Mouse (Mus musculus): Measurements from ENCODE around the gene Lrrfip2. TPM values are rescaled to one million over a fixed set of nuclear protein-coding genes. Genes with fewer than 3 reads are reported as not detected.

Lrrfip2 gene
- polyA plus RNA-seq, 1 experiment from 2014 or later, result 42.5 TPM

DNA sequence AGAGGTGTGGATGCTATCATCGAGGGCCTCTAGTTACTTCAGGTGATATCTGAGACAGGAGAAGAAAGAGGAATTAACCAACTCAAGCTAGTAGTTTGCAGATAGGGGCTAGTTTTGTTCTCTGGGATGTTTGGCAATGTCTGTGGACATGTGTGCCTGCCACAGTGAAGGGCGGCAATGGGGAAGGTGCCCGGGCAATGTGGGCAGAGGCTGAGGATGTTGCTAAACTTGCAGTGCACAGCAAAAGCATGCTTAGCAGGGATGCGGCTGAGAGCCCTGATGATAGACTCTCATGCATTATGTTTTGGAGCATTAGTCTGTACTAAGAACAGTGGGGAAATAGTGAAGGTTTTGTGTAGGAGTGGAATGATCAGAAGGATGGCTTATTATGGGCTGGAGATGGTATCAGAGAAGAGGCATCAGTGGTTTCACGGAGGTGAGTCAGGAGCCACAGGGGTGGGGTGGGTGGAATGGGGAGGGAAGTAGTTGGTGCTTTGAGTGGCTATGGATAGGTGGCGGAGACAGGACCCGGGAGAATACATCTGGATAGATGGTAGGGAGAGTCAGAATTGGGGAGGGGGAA is 28.9 kb downstream of the Lrrfip2 start:
- Histone ChIP-seq H3K27me3 (ENCODE audit: control insufficient read depth, insufficient read depth, low read length) (no peaks in the 10 kb centered on the region), H3K9ac (replicated peaks; ENCODE audit: low read depth, low read length) (no peak overlapping the region), H3K9me3 (ENCODE audit: control insufficient read depth, low read length) (no peaks in the 10 kb centered on the region), H3K4me1 (ENCODE audit: control insufficient read depth, insufficient read depth, low read length) (no peaks in the 10 kb centered on the region; the same call in 1 of the 2 replicates), H3K27ac (ENCODE audit: low read depth, low read length) (no peak overlapping the region), H3K36me3 (ENCODE audit: control insufficient read depth, insufficient read depth, low read length) (no peaks in the 10 kb centered on the region), H3K4me3 (ENCODE audit: low read depth, low read length) (no peak overlapping the region), H3K4me2 (ENCODE audit: low read depth, low read length) (no peak overlapping the region)
- ATAC-seq (ENCODE audit: low read depth), result no peak
- WGBS, result 96% methylated on average over 7 of the region's 7 CpGs

DNA sequence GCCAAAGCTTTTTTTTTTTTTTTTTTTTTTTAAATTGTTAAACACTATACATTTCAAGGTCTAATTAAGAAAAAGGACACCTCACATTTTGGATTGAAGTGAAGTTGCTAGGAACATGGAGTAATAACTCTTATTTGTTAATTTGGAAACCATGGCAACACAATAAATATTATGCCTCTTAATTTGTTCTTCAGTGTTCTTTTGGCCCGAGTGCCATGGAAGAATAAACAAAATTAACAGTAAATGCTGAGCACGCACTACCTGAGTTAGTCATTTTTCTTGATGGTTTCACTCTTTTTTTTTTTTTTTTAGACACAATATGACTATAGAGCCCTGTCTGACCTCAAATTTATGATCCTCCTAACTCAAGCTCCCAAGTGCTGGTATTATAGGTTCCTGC is 30.6 kb downstream of the Lrrfip2 start:
- Histone ChIP-seq H3K36me3 (ENCODE audit: control insufficient read depth, insufficient read depth, low read length) (no peaks in the 10 kb centered on the region), H3K27ac (ENCODE audit: low read depth, low read length) (no peak overlapping the region), H3K9me3 (ENCODE audit: control insufficient read depth, low read length) (no peaks in the 10 kb centered on the region), H3K4me3 (ENCODE audit: low read depth, low read length) (no peak overlapping the region), H3K4me1 (ENCODE audit: control insufficient read depth, insufficient read depth, low read length) (no peaks in the 10 kb centered on the region; the same call in 1 of the 2 replicates), H3K9ac (replicated peaks; ENCODE audit: low read depth, low read length) (no peak overlapping the region), H3K4me2 (ENCODE audit: low read depth, low read length) (no peak overlapping the region), H3K27me3 (ENCODE audit: control insufficient read depth, insufficient read depth, low read length) (no peaks in the 10 kb centered on the region)
- 79% methylated on average over 2 of the region's 2 CpGs for WGBS
- no peak for ATAC-seq (ENCODE audit: low read depth)

DNA sequence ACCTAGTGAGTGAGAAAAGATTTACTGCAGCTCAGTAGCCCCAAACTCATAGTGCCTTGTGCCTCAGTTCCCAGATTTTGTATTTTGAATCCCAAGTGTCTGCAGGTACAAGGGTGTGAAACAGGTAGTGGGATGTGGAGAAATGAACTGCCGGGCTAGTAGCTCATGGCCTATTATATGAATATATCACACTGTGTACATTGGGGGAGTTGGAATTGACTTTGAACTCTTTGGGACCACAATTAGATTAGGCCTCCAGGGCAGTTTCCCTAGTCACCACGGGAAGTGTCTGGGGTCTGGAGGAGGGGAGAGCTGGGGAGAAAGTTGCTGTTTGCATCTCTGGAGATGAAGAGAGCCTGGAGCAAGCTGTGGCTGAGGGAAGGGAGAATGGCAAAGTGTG is 31.0 kb downstream of the Lrrfip2 start:
- 67% methylated on average over 2 of the region's 2 CpGs for WGBS
- no peak for ATAC-seq (ENCODE audit: low read depth)
- H3K9ac ChIP-seq (replicated peaks; ENCODE audit: low read depth, low read length), result no peak overlapping the region

DNA sequence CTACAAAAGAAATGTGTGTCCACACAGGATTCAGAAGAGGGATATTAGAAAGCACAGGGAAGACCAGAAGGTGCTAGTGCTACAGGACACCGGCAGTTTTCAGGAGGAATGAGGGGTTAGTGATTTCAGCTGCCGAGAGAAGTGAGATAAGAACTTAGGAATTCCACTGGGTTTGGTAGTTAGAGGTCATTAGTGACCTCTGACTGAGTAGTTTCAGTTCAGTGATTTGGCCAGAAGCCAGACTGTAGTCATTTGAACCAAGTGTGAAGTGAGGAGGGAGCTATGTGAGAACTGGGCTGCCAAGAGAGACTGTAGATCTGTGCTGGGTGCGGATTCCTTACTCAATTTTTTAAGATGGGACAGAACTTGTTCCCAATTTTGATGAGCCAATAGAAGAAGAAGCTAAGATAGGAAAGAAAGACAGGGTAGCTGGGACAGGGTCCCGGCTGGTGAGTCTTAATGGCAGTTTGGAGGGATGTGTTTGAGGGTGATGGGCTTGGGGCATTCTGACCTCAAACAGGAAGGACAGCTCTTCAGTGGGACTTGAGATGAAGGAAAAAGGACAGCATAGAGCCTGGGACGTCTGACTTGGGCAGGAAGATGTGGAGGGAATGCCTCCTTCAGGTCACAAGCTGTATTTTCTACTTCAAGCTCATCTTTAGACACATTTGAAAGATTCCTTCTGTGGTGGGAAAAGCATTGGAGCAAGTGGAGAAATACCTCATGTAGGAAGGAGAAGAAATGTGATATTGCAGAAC is 32.0 kb downstream of the Lrrfip2 start:
- no peaks in the 10 kb centered on the region; the same call in 1 of the 2 replicates for H3K4me1 ChIP-seq (ENCODE audit: control insufficient read depth, insufficient read depth, low read length)
- H3K4me3 ChIP-seq (ENCODE audit: low read depth, low read length), result no peak overlapping the region
- 75% methylated on average over 5 of the region's 5 CpGs for WGBS
- H3K27me3 ChIP-seq (ENCODE audit: control insufficient read depth, insufficient read depth, low read length), result no peaks in the 10 kb centered on the region
- no peak overlapping the region for H3K9ac ChIP-seq (replicated peaks; ENCODE audit: low read depth, low read length)
- H3K36me3 ChIP-seq (ENCODE audit: control insufficient read depth, insufficient read depth, low read length), result no peaks in the 10 kb centered on the region
- no peak for ATAC-seq (ENCODE audit: low read depth)
- no peak overlapping the region for H3K4me2 ChIP-seq (ENCODE audit: low read depth, low read length)
- H3K27ac ChIP-seq (ENCODE audit: low read depth, low read length), result no peak overlapping the region
- H3K9me3 ChIP-seq (ENCODE audit: control insufficient read depth, low read length), result no peaks in the 10 kb centered on the region

More for the DNA sequence above, 31.0 kb downstream of the Lrrfip2 start:
- no peaks in the 10 kb centered on the region; the same call in 1 of the 2 replicates for H3K4me1 ChIP-seq (ENCODE audit: control insufficient read depth, insufficient read depth, low read length)
- H3K4me3 ChIP-seq (ENCODE audit: low read depth, low read length), result no peak overlapping the region
- no peak overlapping the region for H3K27ac ChIP-seq (ENCODE audit: low read depth, low read length)
- H3K9me3 ChIP-seq (ENCODE audit: control insufficient read depth, low read length), result no peaks in the 10 kb centered on the region
- no peaks in the 10 kb centered on the region for H3K36me3 ChIP-seq (ENCODE audit: control insufficient read depth, insufficient read depth, low read length)
- no peaks in the 10 kb centered on the region for H3K27me3 ChIP-seq (ENCODE audit: control insufficient read depth, insufficient read depth, low read length)
- no peak overlapping the region for H3K4me2 ChIP-seq (ENCODE audit: low read depth, low read length)

DNA sequence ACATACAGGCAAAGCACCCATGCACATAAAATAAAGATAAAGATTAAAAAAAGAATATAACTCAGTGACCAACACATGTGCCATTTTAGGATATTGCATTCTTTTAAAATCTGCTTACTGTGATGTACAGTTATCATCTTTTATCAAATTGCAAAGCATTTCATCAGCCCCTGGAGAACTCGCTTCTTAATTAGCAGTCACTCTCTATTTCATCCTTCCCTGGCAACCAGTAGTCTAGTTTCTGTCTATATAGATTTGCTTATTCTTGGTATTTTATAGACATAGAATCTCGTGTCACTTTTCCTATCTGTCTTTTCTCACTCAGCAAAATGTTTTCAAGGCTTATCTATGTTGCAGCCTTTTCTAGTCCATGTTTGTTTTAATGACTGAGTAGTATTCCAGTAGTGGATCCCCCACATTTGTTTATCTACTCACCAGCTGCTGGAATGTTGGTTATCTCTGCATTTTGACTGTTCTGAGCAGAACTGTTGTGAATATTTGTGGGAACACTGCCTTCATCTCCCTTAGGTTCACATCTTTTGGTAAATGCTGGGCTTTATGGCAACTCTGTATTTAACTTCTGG is 35.0 kb downstream of the Lrrfip2 start:
- H3K27ac ChIP-seq (ENCODE audit: low read depth, low read length), result no peak overlapping the region
- no peaks in the 10 kb centered on the region; the same call in 1 of the 2 replicates for H3K4me1 ChIP-seq (ENCODE audit: control insufficient read depth, insufficient read depth, low read length)
- H3K4me2 ChIP-seq (ENCODE audit: low read depth, low read length), result no peak overlapping the region
- ATAC-seq (ENCODE audit: low read depth), result no peak
- no peaks in the 10 kb centered on the region for H3K9me3 ChIP-seq (ENCODE audit: control insufficient read depth, low read length)
- 91% methylated on average over 2 of the region's 2 CpGs for WGBS
- H3K9ac ChIP-seq (replicated peaks; ENCODE audit: low read depth, low read length), result no peak overlapping the region
- no peak overlapping the region for H3K4me3 ChIP-seq (ENCODE audit: low read depth, low read length)
- no peaks in the 10 kb centered on the region for H3K27me3 ChIP-seq (ENCODE audit: control insufficient read depth, insufficient read depth, low read length)
- H3K36me3 ChIP-seq (ENCODE audit: control insufficient read depth, insufficient read depth, low read length), result no peaks in the 10 kb centered on the region

DNA sequence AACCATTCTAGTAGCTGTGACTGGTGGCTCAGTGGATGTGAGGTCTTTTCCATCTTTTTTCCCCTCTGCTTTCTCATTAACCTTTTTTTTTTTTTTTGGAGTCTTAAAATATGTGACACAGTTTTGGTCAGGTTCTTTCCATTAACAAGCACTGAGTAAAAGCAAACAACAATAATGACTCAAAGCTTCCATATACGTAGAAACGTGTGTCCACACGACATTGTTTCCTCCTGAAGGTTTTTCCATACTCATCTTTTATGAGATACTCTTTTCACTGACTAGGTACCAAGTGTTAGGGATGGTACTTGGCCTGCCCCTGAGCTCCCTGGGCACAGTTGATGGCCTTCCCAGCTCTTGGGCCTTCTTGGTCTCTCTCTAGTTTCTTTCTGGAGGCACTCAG is 35.6 kb downstream of the Lrrfip2 start:
- WGBS, result over 99% methylated on average over 3 of the region's 3 CpGs
- no peak overlapping the region for H3K4me3 ChIP-seq (ENCODE audit: low read depth, low read length)
- no peak overlapping the region for H3K27ac ChIP-seq (ENCODE audit: low read depth, low read length)
- H3K9ac ChIP-seq (replicated peaks; ENCODE audit: low read depth, low read length), result no peak overlapping the region
- no peaks in the 10 kb centered on the region for H3K9me3 ChIP-seq (ENCODE audit: control insufficient read depth, low read length)
- no peaks in the 10 kb centered on the region for H3K27me3 ChIP-seq (ENCODE audit: control insufficient read depth, insufficient read depth, low read length)
- H3K4me1 ChIP-seq (ENCODE audit: control insufficient read depth, insufficient read depth, low read length), result no peaks in the 10 kb centered on the region; the same call in 1 of the 2 replicates
- no peaks in the 10 kb centered on the region for H3K36me3 ChIP-seq (ENCODE audit: control insufficient read depth, insufficient read depth, low read length)
- H3K4me2 ChIP-seq (ENCODE audit: low read depth, low read length), result no peak overlapping the region
- ATAC-seq (ENCODE audit: low read depth), result no peak

DNA sequence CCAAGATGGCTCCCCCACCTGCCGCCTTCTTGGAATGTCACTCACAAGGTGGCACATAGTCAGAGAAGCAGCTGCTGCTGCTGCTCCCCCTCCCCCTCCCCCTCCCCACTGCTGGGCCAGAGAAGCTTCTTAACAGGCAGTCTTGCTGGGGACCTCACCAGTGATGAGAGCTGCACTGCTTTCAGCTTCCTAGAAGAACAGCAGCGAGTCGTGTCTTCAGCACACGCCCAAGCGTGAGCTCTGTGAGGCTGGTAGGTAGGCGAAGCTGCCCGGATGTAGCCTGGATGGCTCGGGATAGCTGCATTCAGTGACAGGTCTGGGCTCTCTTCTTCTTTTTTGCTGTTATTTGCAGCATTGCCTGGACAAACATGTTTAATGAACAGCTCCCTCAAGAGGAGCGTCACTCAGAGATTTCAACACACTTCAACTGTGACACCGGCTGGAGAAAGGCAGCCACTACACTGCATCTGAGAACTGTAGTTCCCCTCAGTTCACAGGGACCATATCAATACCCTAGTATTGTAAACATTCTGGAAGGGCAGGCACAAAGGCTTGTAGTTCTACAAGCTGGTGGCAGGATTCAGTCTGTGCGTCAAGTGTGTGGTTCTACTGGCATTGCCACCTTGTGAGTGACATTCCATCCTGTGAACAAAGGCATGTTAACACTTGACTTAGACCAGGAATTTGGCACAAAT is 38.5 kb downstream of the Lrrfip2 start:
- no peak for ATAC-seq (ENCODE audit: low read depth)
- no peaks in the 10 kb centered on the region for H3K36me3 ChIP-seq (ENCODE audit: control insufficient read depth, insufficient read depth, low read length)
- no peak overlapping the region for H3K4me3 ChIP-seq (ENCODE audit: low read depth, low read length)
- WGBS, result 90% methylated on average over 11 of the region's 11 CpGs
- H3K9me3 ChIP-seq (ENCODE audit: control insufficient read depth, low read length), result no peaks in the 10 kb centered on the region
- no peak overlapping the region for H3K9ac ChIP-seq (replicated peaks; ENCODE audit: low read depth, low read length)
- H3K27me3 ChIP-seq (ENCODE audit: control insufficient read depth, insufficient read depth, low read length), result no peaks in the 10 kb centered on the region
- no peaks in the 10 kb centered on the region for H3K4me1 ChIP-seq (ENCODE audit: control insufficient read depth, insufficient read depth, low read length)
- H3K4me2 ChIP-seq (ENCODE audit: low read depth, low read length), result no peak overlapping the region
- no peak overlapping the region for H3K27ac ChIP-seq (ENCODE audit: low read depth, low read length)

DNA sequence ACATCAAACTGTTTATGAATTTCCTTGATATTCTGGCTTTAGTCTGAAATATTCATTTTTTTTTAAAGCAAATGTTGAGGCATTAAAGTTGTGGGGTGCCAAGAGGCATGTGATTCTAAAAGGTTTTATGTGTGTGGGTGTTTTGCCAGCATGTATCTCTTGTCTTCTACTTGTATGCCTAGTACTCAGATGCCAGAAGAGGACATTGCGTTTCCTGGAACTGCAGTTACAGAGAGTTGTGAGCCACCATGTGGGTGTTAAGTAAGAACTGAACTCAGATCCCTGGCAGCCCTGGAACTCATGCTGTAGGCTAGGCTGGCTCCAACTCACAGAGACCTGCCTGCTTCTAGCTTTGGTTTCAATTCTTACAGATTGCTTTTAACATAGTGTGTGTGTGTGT is 42.2 kb downstream of the Lrrfip2 start:
- 86% methylated on average over 1 of the region's 1 CpGs for WGBS
- H3K27me3 ChIP-seq (ENCODE audit: control insufficient read depth, insufficient read depth, low read length), result no peaks in the 10 kb centered on the region
- H3K4me2 ChIP-seq (ENCODE audit: low read depth, low read length), result no peak overlapping the region
- no peak for ATAC-seq (ENCODE audit: low read depth)
- H3K4me1 ChIP-seq (ENCODE audit: control insufficient read depth, insufficient read depth, low read length), result no peaks in the 10 kb centered on the region
- H3K36me3 ChIP-seq (ENCODE audit: control insufficient read depth, insufficient read depth, low read length), result no peaks in the 10 kb centered on the region
- no peaks in the 10 kb centered on the region for H3K9me3 ChIP-seq (ENCODE audit: control insufficient read depth, low read length)
- H3K27ac ChIP-seq (ENCODE audit: low read depth, low read length), result no peak overlapping the region
- no peak overlapping the region for H3K4me3 ChIP-seq (ENCODE audit: low read depth, low read length)
- H3K9ac ChIP-seq (replicated peaks; ENCODE audit: low read depth, low read length), result no peak overlapping the region

DNA sequence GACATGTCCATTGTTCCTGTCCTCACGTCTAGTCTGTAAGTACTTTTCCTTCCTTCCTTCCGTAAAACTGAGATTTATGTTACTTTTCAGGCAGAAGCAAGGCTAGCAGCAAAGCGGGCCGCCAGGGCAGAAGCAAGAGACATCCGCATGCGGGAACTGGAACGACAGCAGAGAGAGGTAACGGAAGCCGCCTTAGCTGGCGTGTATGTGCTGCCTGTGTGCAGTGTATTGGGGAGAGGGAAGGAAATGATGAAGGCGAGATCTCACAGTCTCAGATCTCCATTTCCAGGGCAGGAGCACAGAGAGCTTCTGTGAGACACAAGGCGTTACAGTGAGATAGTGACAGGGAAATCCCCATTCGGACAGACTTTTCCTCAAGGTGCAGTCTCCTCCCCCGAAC is 43.8 kb downstream of the Lrrfip2 start:
- no peak overlapping the region for H3K9ac ChIP-seq (replicated peaks; ENCODE audit: low read depth, low read length)
- no peaks in the 10 kb centered on the region for H3K36me3 ChIP-seq (ENCODE audit: control insufficient read depth, insufficient read depth, low read length)
- no peak overlapping the region for H3K4me3 ChIP-seq (ENCODE audit: low read depth, low read length)
- 87% methylated on average over 14 of the region's 14 CpGs for WGBS
- no peaks in the 10 kb centered on the region for H3K4me1 ChIP-seq (ENCODE audit: control insufficient read depth, insufficient read depth, low read length)
- H3K4me2 ChIP-seq (ENCODE audit: low read depth, low read length), result no peak overlapping the region
- no peaks in the 10 kb centered on the region for H3K9me3 ChIP-seq (ENCODE audit: control insufficient read depth, low read length)
- H3K27me3 ChIP-seq (ENCODE audit: control insufficient read depth, insufficient read depth, low read length), result no peaks in the 10 kb centered on the region
- no peak for ATAC-seq (ENCODE audit: low read depth)
- H3K27ac ChIP-seq (ENCODE audit: low read depth, low read length), result no peak overlapping the region
